Mouse (Mus musculus): ENCODE results near the gene Trex1. TPM values are rescaled to one million over a fixed set of nuclear protein-coding genes. Genes with fewer than 3 reads are reported as not detected.

The Trex1 gene
- total and polyA plus RNA-seq, 2 experiments from 2014 or later: 20.3 to 25.3 TPM

DNA sequence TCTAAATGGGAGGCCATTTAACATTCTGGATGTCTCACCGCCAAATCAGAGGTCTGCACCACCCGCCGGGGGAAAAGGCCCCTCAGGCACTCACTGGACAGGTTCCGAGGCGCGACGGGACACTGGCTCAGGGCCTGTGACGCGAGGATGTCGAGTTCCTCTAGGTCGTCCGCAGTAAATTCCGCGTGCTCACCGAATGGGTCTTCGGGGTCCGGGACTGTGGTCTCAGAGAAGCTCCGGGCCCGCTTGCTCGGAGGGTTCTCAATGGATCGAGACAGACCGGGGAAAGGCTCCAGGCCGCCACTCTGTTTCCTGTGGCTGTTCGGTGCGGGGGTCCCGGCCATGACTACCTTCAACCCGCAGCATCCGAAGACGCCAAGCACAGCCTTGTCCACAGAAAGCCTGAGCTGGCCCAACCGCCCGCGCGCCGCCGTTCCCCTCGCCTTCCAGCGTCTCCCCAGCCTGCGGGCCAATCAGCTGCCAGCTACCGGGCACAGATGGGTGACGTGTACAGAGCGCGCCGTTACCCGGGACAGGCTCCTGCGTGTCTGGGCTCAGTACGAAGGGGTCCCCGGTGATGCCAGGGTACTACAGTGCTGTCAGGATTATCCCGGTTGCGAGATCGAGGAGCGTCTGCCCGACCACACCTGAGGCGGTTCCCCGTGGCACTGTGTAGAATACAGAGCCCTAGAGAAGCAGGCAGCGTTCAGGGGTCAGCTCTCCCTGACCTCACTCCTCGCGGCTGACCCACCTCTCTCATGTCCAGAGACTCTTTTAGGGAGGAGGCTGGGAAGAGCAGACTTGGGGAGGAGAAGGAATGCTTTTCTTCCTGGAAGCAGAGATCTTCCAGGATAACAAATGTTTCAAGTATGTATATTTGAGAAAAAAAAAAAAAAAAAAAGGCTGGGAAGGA is 14.4 kb upstream of the Trex1 start, which contains the start of gene Atrip:
Gene Atrip, minus strand, starts transcription at position 464 of the 913 bp plus-strand sequence.
- ATAC-seq (peak; percentile 100), DNase-seq (peak; percentile 94)
- H3K4me3 ChIP-seq (ENCODE audit: low read depth, low read length): peak within 1 kb of the TSS; percentile 92
- peak within 1 kb of the TSS; percentile 82 for H3K4me2 ChIP-seq (ENCODE audit: low read depth)
- H3K4me1 ChIP-seq (ENCODE audit: insufficient read depth): peaks cover 19% of the 10 kb centered on the region
- peak within 1 kb of the TSS; percentile 86 for H3K9ac ChIP-seq
- H3K36me3 ChIP-seq (ENCODE audit: insufficient read depth): peaks cover 32% of the 10 kb centered on the region
- H3K27ac ChIP-seq (ENCODE audit: low read depth, low read length): peak within 1 kb of the TSS; percentile 80
- H3K27me3 ChIP-seq (ENCODE audit: insufficient read depth, low read length): no peaks in the 10 kb centered on the region
- TF ChIP-seq CTCF (IDR thresholded peaks at IDR 0.05; ENCODE audit: low read depth): no peak
- under 1% methylated on average over 57 of the region's 57 CpGs for WGBS
- H3K9me3 ChIP-seq (ENCODE audit: low read length): no peaks in the 10 kb centered on the region

DNA sequence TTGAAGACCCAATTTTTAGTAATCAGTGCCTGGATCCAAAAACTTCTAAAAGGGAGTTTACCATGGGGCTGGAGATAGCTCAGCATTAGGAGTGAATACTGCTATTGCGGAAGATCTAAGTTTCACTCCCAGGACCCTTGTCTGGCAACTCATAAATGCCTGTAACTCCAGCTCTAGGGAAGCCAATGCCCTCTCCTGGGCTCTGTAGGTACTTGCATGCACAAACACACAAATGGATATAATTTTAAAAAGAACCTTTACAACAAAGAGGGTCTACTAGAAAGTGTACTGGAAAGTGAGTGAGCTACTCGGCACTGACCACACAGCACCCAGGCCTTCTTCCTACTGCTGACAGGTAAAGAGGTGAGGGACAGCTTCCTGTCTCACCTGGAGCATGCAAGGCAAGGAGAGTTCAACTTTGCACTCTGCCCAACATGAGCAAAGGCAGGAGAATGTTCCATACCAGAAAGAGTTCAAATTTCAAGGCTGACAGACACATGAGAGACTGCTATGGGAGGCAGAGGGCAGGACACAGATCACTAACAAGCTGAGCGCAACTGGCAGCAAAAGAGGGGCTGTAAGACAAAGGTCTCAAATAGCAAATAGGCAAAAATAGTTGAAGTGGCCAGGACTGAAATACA is 8.7 kb upstream of the Trex1 start:
- no peak for ATAC-seq
- H3K27me3 ChIP-seq (ENCODE audit: insufficient read depth, low read length): no peaks in the 10 kb centered on the region
- H3K9ac ChIP-seq: no peak overlapping the region
- TF ChIP-seq CTCF (IDR thresholded peaks at IDR 0.05; ENCODE audit: low read depth): peak; percentile 37
- 92% methylated on average over 3 of the region's 3 CpGs for WGBS
- H3K36me3 ChIP-seq (ENCODE audit: insufficient read depth): peaks cover 81% of the 10 kb centered on the region
- peaks cover 10% of the 10 kb centered on the region; the same call in 1 of the 2 replicates for H3K4me1 ChIP-seq (ENCODE audit: insufficient read depth)
- no peak overlapping the region for H3K4me2 ChIP-seq (ENCODE audit: low read depth)
- H3K27ac ChIP-seq (ENCODE audit: low read depth, low read length): no peak overlapping the region
- H3K4me3 ChIP-seq (ENCODE audit: low read depth, low read length): no peak overlapping the region
- no peak for DNase-seq
- H3K9me3 ChIP-seq (ENCODE audit: low read length): no peaks in the 10 kb centered on the region

DNA sequence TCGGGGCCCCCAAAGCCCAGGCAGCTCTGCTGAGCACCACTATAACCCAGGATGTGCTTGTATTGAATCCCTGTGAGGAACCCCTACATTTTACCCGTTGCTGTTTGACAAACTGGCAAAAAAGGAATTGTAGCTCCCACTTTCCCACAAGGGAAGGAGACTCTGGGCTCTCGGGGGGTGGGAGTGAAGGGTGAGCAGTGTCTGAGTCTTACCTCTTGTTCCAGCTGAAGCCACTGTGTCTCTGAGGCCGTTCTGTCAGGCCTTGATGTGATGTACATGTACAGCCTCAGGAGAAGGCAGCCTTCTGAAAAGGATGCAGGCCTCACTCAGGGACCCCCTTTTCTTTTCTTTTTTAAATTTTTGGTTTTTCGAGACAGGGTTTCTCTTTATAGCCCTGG is 1.4 kb upstream of the Trex1 start:
- Histone ChIP-seq H3K36me3 (ENCODE audit: insufficient read depth) (peaks cover 83% of the 10 kb centered on the region), H3K27me3 (ENCODE audit: insufficient read depth, low read length) (no peaks in the 10 kb centered on the region), H3K9me3 (ENCODE audit: low read length) (no peaks in the 10 kb centered on the region), H3K4me3 (ENCODE audit: low read depth, low read length) (no peak overlapping the region), H3K4me2 (ENCODE audit: low read depth) (no peak overlapping the region), H3K27ac (ENCODE audit: low read depth, low read length) (no peak overlapping the region), H3K4me1 (ENCODE audit: insufficient read depth) (no peaks in the 10 kb centered on the region), H3K9ac (no peak overlapping the region)
- DNase-seq (no peak), ATAC-seq (no peak)
- 86% methylated on average over 5 of the region's 5 CpGs for WGBS
- no peak for TF ChIP-seq CTCF (IDR thresholded peaks at IDR 0.05; ENCODE audit: low read depth)

DNA sequence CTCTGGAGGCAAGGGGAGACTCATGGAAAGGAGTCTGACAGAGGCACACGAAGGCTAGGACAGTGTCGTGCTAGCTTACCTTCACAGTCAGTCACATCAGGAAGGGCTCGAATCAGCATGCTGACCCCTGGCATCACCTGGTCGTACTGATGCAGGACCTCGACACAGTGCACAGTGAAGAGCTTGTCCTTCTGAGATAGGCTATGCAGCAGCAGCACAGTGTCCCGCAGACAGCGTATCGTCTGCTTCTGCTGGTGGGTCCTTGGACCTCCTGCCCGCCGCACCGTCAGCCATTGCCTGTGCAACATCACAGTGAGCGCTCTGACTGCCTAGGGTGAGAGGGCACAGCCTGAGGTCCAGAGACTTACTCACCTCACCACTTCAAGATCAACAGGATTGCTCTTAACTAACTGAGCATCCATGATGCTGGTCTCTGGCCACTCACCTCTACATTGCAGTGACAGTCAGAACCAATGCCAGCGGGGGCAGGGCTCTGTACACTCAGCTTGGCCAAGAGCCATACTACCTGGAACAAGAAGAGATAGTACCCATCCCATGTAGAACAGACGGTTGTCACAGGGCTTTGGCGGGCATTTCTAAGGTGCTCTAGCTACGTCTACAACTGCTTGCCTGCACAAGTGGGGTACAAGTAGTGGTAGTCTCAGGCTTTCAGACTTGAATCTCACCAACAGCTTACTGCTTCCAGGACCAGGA is 807 bp upstream of the Trex1 start:
- Histone ChIP-seq H3K36me3 (ENCODE audit: insufficient read depth) (peaks cover 77% of the 10 kb centered on the region), H3K9ac (no peak overlapping the region), H3K4me3 (ENCODE audit: low read depth, low read length) (no peak overlapping the region), H3K4me1 (ENCODE audit: insufficient read depth) (no peaks in the 10 kb centered on the region), H3K27ac (ENCODE audit: low read depth, low read length) (no peak overlapping the region), H3K4me2 (ENCODE audit: low read depth) (no peak overlapping the region), H3K9me3 (ENCODE audit: low read length) (no peaks in the 10 kb centered on the region), H3K27me3 (ENCODE audit: insufficient read depth, low read length) (no peaks in the 10 kb centered on the region)
- 90% methylated on average over 16 of the region's 16 CpGs for WGBS
- no peak for DNase-seq
- no peak for ATAC-seq
- TF ChIP-seq CTCF (IDR thresholded peaks at IDR 0.05; ENCODE audit: low read depth): no peak

DNA sequence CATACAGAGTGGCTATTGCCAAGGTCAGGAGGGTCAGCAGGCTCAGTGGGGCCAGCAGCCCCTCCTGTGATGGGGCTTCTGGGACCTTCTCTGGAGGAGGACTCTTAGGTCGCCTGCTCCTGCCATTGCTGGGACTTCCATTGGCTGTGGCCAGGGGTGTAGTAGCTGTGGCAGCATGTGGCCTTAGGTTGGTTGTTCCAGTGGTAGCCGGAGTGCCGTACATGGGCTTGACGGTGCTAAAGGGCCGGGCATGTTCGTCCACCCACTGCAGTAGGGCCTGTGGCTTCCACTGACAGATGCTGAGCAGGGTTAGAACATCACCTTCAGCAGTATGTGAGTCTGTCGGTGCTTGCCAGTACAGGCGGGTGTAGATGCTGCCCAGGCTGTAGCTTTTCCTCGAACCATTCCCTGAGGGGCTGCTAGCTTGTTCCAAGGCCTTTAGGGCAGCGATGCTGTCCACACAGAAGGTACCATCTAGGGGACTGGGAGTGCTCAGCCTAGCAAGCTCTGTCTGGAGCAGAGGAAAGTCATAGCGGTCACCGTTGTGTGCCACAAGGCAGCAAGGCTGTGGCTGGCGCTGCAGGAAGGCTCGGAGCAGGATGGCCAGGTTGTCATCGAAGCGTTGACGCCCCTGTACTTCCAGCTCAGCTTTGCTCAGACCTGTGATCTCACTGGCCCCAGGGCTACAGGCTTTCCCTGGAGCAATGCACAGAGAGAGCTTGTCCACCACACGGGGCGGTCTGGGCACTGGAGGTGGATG is 1.3 kb downstream of the Trex1 start:
- H3K27me3 ChIP-seq (ENCODE audit: insufficient read depth, low read length): no peaks in the 10 kb centered on the region
- H3K4me2 ChIP-seq (ENCODE audit: low read depth): 0 out of 2 replicates have a peak overlapping the region, but pooled peaks have one; percentile 60
- H3K27ac ChIP-seq (ENCODE audit: low read depth, low read length): peak overlapping the region; percentile 84; the same call in 1 of the 2 replicates
- no peaks in the 10 kb centered on the region for H3K4me1 ChIP-seq (ENCODE audit: insufficient read depth)
- TF ChIP-seq CTCF (IDR thresholded peaks at IDR 0.05; ENCODE audit: low read depth): no peak
- DNase-seq (no peak), ATAC-seq (no peak)
- H3K4me3 ChIP-seq (ENCODE audit: low read depth, low read length): no peak overlapping the region
- H3K9me3 ChIP-seq (ENCODE audit: low read length): no peaks in the 10 kb centered on the region
- H3K9ac ChIP-seq: no peak overlapping the region
- H3K36me3 ChIP-seq (ENCODE audit: insufficient read depth): peaks cover 56% of the 10 kb centered on the region
- WGBS: 94% methylated on average over 19 of the region's 19 CpGs

DNA sequence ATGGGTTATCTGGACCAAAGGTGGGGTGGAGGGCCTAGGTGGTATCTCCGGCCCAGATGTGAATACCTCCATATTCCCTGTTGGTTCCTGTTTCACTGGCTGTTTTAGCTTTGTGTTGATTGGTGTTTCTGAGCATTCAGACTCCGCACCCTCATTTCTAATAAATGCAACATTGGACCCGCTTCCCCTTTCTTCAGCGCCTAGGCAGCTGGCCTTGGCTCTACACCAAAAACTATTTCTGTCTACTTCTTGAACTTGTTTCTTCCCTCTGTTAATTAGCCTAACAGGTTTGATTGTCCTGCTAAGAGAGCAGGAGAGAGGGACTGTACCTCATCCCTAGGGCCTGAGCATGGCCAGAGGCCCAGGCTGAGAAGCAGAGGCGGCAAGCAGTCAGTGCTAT is 2.0 kb downstream of the Trex1 start:
- DNase-seq: no peak
- Histone ChIP-seq H3K4me2 (ENCODE audit: low read depth) (no peak overlapping the region), H3K4me1 (ENCODE audit: insufficient read depth) (no peaks in the 10 kb centered on the region), H3K9me3 (ENCODE audit: low read length) (no peaks in the 10 kb centered on the region), H3K36me3 (ENCODE audit: insufficient read depth) (peaks cover 49% of the 10 kb centered on the region), H3K27ac (ENCODE audit: low read depth, low read length) (no peak overlapping the region), H3K9ac (no peak overlapping the region), H3K4me3 (ENCODE audit: low read depth, low read length) (no peak overlapping the region), H3K27me3 (ENCODE audit: insufficient read depth, low read length) (no peaks in the 10 kb centered on the region)
- ATAC-seq: no peak
- no peak for TF ChIP-seq CTCF (IDR thresholded peaks at IDR 0.05; ENCODE audit: low read depth)
- WGBS: 81% methylated on average over 5 of the region's 5 CpGs
